Mouse (Mus musculus) cerebellum, postnatal 4 days (tissue): ENCODE results near the gene Rnf19b.

ENCODE experiments used
- DNase-seq, 2 experiments: peaks; one replicate each; pipeline ENCODE4 v3.0.0; 2022; ENCODE audit warnings: low spot score in 2 of 2, mixed read lengths in 1 of 2

Gene Rnf19b

DNA sequence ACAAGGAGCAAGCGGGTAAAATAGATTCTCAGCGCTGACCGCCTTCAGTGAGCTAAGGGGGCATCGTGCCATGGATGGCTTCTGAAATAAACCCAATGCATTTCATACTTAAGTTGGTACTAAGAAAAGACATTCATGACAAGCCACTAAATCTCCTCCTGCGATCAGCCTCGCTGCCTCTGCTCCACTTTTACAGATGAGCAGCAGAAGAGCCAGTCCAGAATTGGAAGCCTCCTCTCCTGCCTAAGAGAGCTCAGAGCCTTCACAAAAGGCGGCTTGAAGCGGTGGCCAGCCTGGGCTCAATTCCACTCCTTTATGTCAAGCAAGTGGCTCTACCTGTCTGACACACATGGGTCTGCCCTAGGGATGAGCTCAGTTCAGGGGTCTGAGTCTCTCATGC lies 58.6 kb downstream of the Rnf19b start:
- no peak for DNase-seq

DNA sequence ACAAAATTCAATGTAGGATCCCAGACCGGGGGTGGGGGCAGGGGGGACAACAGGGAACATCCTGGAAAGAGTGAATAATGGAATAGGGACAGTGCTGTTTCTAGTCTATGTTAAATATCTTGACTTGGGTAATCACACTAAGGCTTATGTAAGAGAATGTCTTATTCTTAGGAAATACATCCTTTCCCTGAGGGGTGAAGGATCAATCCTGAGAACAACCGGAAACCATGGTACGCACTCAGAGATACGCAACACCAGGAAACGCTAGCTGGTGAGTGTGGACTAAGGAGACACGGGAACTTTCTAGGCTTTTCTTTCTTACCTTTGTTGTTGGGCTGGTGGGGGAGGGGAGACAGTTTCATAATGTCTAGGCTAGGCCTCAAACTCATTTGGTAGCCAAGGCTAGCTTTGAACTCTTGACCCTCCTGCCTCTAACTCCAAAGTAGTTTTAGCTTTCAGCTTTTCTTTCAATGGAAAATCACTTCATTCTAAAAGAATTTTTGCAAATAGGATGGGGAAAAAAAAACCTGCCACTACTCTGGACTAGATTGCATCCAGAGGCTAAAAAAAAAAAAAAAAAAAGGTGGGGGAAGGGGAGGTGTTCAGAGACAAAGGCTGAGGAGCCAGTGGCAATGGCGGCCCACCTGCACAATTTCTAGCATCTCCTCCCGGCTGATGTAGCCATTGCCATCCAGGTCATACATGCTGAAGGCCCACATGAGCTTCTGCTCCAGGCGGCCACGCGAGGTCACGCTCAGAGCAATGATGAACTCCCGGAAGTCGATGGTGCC lies 59.8 kb downstream of the Rnf19b start:
- no peak for DNase-seq

DNA sequence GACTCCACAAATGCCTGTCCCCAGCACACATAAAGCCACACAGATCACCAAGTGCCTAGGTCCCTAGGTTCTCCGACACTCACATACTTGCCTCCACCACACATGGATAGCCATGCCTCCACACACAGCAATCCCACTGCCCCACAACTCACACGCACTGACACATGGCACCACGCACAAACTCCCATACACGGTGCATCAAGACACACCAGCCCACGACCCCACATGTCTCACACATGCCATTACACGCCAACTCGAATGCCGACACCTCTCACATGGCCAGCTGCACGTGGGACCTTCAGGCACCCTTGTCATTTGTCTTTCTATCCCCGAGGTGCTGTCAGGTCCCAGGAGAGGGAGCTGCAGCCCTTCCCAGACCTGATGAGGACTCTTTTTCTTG lies 61.6 kb downstream of the Rnf19b start:
- DNase-seq, result no peak

DNA sequence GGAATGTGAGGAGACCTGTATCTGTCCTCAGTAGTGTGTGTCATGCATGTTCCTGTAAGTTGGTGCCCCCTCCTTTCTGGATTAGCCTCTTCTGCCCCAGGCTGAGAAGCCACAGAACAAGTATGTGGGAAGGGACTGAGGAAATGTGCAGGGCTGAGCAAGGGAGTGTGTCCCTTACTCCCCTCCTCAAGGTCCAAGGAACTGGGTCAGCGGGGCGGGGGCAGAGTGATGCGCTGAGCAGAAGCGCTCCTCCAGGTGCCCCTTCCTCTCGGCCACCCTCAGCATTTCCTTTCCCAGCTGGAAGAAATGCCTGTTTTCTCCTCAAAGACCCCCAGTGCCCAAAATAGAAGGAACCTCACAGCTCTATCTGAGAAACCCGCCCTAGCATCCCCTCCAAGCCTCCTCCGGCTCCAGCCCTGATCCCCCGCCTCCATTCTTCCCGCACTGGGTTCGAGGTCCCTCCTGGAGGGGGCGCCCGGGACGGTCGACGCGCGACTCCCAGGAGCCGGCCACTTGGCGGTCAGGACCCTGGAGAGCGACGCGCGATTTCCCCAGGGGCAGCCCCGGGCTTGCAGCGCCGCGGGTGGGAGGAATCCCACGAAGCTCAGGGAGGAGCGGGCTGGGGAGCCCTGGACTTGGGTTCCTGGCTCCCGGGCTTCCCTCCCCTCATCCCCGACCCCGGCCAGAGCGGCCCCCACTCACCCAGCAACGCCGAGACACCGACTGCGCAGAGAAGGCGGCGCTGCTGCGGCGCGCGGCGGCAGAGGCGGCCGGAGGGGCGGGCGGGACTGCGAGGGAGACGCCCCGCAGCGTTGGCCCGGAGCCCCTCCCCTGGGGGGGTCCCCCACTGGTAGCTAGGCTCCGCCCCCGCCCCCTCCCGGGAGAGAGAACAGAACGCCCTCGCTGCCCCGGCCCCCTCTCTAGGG lies 62.7 kb downstream of the Rnf19b start:
- DNase-seq, result peak in 1 of 2 experiments; percentile 62

DNA sequence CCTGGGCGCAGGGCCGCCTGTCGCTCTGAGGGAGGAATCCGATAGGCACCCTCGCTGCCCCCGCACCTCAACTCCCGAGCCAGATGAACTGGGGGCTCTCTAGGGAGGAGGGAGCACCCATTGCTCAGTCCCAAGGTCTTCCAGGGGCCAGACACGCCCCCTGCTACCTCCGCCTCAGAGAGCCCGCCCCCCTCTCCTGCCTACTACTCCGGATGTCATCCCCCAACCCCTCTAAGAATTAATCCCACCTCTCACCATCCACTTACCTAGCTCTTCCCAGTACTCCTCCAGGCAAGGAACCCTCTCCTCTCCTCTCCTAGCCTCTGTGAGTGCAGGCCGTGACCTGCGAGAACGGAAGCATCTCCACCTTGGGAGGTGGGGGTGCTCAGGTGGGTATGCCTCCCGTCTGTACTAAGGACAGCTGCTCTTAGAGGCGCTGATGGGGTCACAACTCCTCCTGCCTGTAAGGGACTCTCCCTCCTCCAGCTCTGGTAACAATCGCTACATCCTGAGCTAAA lies 63.6 kb downstream of the Rnf19b start, which contains the start of gene Hpca:
TSS of gene Hpca (minus strand) at position 468 of the 518 bp plus-strand sequence.
- DNase-seq, result no peak

DNA sequence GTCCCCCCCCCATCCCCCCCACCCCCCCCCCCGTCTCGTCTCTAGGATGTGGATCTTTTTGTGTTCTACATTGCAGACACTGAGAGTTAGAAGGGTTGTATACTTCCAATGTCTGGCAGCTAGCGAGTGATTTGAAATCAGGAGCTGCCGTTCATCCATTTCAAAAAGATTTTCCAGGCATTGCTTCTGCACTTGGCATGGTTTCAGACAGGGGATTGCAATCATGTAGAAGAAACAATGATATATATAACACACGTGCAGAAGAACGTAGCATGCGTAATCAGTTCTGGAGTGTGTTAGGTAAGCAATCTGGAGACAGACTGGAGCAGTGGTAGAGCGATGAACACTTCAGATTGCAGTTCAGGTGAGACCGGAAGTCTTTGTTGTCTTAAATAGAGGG lies 64.0 kb downstream of the Rnf19b start:
- no peak for DNase-seq

DNA sequence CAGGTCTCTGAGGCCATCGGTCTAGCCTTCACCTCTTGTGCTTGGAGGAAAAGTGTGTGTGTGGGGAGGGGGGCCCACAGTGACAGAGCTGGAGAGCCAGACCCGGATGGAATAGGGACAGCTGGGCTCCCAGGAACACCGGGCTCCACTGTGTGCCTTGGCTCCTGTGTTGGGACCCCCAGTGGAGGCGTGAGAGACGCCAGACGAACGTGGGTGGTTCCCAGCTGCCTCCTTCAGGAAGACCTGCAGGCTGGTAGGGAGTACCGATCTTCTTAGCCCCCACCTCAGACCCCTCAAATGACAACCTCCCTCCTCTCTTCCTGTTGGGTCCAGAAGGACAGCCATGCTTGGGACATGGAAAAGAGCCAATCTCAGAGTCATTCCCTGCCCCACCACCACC lies 64.6 kb downstream of the Rnf19b start:
- DNase-seq, result no peak

DNA sequence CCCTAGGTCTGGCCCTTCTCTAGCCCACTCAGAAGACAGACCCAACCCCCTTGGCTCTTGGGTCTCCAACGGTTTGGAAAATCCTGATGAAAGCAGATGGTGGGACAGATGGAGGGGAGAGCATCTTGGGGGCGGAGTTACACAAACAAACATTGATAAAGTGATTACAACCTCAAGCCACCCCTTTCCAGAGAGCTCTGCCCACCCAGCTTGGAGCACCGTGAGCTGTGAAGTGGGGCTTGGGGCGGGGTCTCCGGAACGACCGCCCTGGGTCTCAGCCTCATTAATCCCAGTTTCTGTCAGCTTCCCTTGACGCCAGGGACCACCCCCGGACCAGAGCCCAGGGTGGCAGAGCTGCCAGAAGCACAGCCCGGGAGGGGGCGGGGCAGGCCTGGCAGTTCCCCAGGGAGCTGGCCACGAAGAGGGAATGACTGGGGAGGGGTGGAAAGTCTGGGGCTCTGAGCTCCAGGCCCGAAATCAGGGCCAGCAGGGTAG lies 66.6 kb downstream of the Rnf19b start:
- peak in 1 of 2 experiments; percentile 77 for DNase-seq

DNA sequence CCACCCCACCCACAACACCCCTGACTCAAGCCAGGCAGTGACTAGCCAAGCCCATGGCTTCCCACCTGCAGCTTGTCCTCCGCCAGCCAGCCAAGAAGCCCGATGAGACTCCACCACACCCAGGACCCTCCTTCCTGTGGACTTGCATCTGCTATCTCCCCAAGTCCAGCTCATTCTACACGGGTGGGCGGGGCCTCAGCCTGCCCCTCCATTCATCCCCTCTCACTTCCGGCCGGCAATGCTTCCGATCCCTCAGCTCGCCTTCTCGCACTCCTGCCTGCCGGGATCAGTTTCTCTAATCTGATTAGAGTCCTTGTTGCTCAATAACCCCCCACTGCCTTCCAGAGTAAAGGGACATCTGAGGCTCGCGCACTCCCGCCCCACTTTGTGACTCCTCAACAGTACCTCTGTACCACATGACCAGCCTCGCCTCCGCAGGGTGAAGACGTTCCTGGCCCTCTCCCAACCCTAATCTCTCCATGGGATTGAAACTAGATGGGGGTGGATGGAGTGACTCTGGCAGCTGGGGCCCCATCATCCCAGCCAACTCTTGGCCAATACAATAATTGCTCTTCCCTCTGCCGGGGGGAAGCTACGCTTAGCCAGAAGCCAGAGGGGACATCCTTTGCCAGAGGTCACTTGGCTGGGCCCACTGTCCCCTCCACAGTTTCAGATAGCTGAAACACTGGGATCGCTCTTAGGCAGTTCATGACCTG lies 67.8 kb downstream of the Rnf19b start:
- peak in 1 of 2 experiments; percentile 74 for DNase-seq

DNA sequence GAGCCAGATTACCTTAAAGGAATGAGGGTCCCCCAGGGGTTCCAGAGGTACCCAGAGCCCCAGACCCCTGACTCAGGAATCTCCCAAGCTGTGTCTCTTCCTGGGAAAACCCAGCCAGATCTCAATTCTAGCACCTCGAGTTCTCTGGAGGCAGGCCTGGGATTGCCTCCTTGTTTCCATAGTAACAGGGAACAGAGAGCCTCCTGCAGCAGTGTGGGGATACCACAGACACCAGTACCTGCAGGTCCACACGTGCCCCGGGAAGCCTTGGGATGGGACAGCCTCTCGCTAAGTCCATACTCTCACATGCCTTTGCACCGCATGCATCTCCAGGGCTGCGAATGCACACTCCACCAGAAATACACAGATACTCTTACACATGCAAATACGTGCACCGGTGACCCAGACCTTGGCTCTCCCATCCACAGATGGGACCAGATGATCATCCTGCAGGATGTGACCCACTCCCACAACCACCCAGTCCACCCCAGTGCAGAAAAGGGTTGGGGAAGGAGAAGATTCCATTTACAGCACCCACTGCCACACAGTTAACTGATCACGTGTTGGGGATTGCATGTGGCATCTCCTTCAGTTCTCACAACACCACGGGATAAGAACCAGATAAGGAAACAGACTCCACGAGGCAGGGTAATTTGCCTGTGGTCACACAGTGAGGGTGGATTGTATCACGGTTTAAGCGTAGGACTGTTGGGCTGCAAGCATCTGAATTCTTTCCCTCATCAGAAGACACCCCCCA lies 70.7 kb downstream of the Rnf19b start:
- no peak for DNase-seq

DNA sequence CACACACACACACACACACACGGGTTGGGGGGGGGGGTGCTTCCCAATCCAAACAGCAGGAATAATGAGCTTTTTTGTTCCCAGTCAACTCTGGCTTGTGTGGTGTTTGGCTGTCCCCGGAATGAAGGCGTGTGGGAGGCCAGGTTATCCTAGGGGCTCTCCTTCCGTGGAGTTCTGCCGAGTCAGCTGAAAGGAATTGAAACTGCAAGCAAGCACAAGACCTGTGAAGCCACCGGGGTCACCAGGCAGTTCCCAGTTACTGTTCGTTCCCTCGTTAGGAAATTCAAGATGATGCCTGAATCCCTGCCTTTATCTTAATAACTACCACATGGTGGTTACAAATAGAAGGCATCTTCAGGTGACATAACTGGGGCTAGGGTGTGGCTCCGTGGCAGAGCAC lies 71.3 kb downstream of the Rnf19b start:
- no peak for DNase-seq

DNA sequence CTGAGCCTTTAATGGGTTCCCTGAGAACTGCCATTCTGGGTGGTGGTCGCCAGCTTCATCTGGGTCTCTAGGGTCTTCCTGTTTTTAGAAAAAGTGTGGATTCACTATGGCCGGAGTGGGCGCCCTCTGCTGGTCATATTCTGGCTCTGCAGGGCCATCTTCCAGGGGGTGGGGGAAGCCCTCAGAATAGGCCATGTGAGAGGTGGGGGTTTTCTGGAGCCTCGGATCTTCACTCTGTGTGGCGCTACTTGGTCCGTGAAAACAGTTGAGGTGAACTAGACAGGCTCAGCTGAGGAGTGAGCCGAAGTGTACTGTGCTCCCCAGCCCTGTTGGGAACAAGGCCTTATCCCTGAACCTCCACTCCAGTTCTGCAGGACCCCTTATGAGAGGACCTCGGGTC lies 72.1 kb downstream of the Rnf19b start:
- DNase-seq, result peak in 1 of 2 experiments; percentile 63

DNA sequence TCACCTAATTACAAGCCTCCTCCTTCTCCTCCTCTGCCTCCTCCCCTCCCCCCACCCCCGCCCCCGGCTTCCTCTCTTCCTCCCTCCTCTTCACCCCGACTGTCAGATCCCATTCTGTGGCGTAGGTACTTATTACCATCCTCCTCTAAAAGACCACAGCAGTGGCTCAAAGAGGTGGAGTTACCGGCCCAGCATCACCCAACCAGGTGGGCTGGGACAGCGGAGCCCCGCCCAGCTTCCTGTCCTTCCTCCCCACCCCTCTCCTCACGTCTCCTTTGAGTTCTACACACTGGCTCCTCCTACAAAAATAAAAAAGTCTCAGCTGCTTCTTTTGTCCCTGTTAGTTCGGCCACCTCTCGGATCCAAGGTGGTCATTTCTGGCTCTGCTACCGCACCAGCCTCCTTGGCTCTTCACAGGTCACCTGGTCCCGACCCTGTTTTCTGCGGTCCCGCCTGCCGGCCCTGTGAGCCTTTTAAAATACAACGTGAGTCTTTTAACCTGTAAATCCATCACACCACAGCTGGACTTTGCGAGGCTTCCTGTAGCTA lies 72.8 kb downstream of the Rnf19b start:
- no peak for DNase-seq

DNA sequence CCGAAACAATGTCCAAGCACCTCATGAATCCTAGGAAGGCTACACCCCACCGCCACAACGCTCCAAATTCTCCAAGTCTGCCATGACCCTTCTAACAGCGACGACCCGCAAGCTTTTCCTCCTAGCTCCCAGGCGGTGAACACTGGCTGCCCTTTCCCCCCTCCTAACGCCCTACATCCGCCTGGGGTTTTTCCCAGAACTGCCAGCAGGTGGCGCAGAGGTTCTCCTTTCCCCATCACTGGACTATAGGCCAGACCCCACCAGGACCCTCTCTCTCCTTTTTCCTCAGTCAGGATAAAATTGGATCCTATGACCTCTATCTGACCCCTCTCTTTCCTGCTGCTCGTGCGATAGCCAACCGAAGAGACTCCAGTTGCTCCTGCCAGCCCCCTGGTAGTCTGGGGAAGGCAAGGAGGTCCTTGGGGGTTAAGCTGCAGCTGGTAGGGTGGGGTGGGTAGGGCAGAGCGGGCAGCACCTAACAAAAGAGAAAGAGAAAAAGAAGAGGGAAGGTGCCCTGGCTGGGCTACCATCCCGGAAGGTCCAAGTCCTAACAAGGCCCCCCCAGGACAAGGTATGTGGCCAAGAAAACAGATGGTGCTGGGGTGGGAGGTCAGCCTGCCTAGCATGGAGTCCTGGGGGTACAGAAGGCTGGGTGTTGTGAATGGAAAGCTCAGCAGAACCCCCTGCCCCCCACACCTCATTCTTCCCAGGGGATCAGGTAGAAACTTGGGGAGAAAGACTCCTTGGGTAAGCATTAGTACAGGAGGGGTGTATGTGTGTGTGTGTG lies 76.9 kb downstream of the Rnf19b start:
- peak; percentile 74 to 90 for DNase-seq
